Mouse (Mus musculus) bone marrow macrophage, adult 2 months (primary cell): ENCODE measurements around the gene Cobl.

Source experiments
- CTCF ChIP-seq: IDR thresholded peaks from 2 replicates; pipeline ENCODE4 v1.5.1; 2012; ENCODE audit warnings: low read depth, mild to moderate bottlenecking, low read length, moderate library complexity
- POLR2A ChIP-seq: IDR thresholded peaks from 2 replicates; pipeline ENCODE4 v1.6.1; 2012; ENCODE audit warnings: mild to moderate bottlenecking, low read depth, low read length, borderline replicate concordance

DNA sequence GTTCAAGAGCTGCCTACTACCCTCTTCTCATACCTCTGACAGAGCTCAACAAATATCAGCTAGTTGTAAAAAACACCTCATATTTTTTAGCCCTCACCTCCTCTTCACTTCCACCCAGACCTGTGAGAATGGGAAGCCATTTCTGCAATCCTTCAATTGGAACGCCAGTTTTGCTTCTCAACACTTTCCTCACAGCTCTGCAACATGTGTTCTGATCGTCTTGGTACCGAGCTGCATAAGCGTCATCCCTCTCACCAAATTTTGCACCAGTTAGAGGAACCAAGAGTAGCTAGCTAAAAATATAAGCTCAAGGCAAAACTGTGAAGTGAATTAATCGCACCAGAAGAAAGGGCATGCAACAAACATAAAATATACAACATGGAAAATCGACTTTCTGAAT, 56.9 kb downstream of the Cobl start:
- no peak for TF ChIP-seq POLR2A
- TF ChIP-seq CTCF, result no peak
